Mouse (Mus musculus): Measurements from ENCODE around the gene Gp9. TPM values are rescaled to one million over a fixed set of nuclear protein-coding genes. Genes with fewer than 3 reads are reported as not detected.
A peak's percentile ranks its signal among the peaks of the same experiment; 100 is the strongest.

Gene Gp9
- polyA plus RNA-seq, 1 experiment: 59.4 TPM

DNA sequence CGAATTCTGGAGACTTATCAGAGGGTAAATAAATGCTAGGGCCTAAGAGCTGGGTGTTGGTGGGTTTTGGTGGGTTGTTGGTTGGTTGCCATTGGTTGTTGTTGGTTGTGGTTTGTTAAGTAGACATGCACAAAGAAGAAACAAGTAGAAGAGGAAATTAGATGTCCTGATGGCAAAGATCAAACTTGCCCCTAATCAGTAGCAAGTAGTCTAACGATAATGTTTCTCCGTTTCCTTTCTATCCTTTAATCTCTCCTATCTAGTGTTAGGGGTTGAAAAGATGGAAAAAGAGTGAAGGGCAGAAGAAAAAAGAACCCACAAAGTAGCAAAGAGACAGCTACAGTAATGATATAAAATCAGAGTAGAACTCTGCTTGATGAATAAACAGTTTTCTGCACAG is 33.2 kb upstream of the Gp9 start:
- TF ChIP-seq CTCF (IDR thresholded peaks at IDR 0.05; ENCODE audit: control insufficient read depth, insufficient read depth, low read length) (no peak), POLR2A (IDR thresholded peaks at IDR 0.05; ENCODE audit: borderline replicate concordance, control insufficient read depth, low read depth, low read length) (no peak)
- H3K4me3 ChIP-seq (replicated peaks; ENCODE audit: control insufficient read depth, low read depth, low read length): no peak overlapping the region
- no peak overlapping the region for H3K27ac ChIP-seq (ENCODE audit: control insufficient read depth, insufficient read depth, low read depth, low read length, poor library complexity)
- WGBS: 65% methylated on average over 3 of the region's 3 CpGs
- H3K4me1 ChIP-seq (ENCODE audit: control insufficient read depth, insufficient read depth, low read length): peaks cover 3% of the 10 kb centered on the region; the same call in 1 of the 2 replicates

- H3K4me1 ChIP-seq (ENCODE audit: control insufficient read depth, insufficient read depth, low read length): peaks cover 3% of the 10 kb centered on the region; the same call in 1 of the 2 replicates
- no peak for TF ChIP-seq CTCF (IDR thresholded peaks at IDR 0.05; ENCODE audit: control insufficient read depth, insufficient read depth, low read length)
- no peak for TF ChIP-seq POLR2A (IDR thresholded peaks at IDR 0.05; ENCODE audit: borderline replicate concordance, control insufficient read depth, low read depth, low read length)
- H3K4me3 ChIP-seq (replicated peaks; ENCODE audit: control insufficient read depth, low read depth, low read length): no peak overlapping the region
- H3K27ac ChIP-seq (ENCODE audit: control insufficient read depth, insufficient read depth, low read depth, low read length, poor library complexity): no peak overlapping the region
- 59% methylated on average over 1 of the region's 1 CpGs for WGBS
Observed at GRCm38 (mm10) chr6:87745301-87745700, 32.6 kb upstream of the Gp9 start.

DNA sequence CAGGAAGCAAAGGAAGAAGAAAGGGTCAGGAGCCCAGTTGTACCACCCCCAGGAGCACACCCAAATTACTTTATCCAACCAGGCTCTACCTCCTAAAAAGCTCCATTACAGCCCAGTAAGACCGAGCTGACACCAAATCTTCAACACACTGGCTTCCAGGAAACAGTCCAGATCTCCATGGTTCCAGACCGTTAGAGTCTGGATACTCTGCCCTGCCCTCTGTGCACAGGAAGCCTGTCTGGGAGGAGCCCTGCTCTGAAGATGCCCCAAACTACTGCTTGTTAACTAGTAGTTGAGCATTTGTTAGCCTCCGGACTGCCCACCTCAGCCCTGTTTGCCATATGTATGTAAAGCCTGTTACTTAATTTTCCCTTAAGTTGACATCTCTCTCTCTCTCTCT is 31.8 kb upstream of the Gp9 start:
- H3K4me1 ChIP-seq (ENCODE audit: control insufficient read depth, insufficient read depth, low read length): peaks cover 3% of the 10 kb centered on the region; the same call in 1 of the 2 replicates
- 65% methylated on average over 3 of the region's 3 CpGs for WGBS
- no peak overlapping the region for H3K4me3 ChIP-seq (replicated peaks; ENCODE audit: control insufficient read depth, low read depth, low read length)
- no peak for TF ChIP-seq CTCF (IDR thresholded peaks at IDR 0.05; ENCODE audit: control insufficient read depth, insufficient read depth, low read length)
- no peak for TF ChIP-seq POLR2A (IDR thresholded peaks at IDR 0.05; ENCODE audit: borderline replicate concordance, control insufficient read depth, low read depth, low read length)
- no peak overlapping the region; the same call in 1 of the 2 replicates for H3K27ac ChIP-seq (ENCODE audit: control insufficient read depth, insufficient read depth, low read depth, low read length, poor library complexity)

DNA sequence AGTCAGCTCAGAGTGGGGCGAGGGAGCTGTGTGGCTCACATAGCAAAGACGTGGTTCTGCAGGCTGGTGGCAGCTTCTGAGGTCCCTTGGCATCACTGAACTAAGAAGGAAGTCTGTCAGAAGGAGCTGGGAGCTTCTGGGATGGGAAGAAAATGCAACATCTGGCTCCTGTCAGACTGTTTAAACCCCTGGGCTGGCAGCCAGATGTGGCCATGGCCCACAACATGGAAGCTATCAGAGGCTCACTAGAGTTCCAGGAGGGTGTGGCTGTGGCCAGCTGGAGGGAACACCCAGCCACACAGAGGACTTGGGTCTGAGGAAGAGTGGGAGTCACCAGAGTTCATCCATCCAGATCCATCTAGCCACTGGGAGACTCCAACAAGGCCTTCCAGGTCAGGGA is 31.0 kb upstream of the Gp9 start:
- 52% methylated on average over 2 of the region's 2 CpGs for WGBS
- Histone ChIP-seq H3K4me1 (ENCODE audit: control insufficient read depth, insufficient read depth, low read length) (peaks cover 3% of the 10 kb centered on the region; the same call in 1 of the 2 replicates), H3K27ac (ENCODE audit: control insufficient read depth, insufficient read depth, low read depth, low read length, poor library complexity) (peak overlapping the region; percentile 62), H3K4me3 (replicated peaks; ENCODE audit: control insufficient read depth, low read depth, low read length) (no peak overlapping the region)
- no peak for TF ChIP-seq POLR2A (IDR thresholded peaks at IDR 0.05; ENCODE audit: borderline replicate concordance, control insufficient read depth, low read depth, low read length)
- no peak for TF ChIP-seq CTCF (IDR thresholded peaks at IDR 0.05; ENCODE audit: control insufficient read depth, insufficient read depth, low read length)

DNA sequence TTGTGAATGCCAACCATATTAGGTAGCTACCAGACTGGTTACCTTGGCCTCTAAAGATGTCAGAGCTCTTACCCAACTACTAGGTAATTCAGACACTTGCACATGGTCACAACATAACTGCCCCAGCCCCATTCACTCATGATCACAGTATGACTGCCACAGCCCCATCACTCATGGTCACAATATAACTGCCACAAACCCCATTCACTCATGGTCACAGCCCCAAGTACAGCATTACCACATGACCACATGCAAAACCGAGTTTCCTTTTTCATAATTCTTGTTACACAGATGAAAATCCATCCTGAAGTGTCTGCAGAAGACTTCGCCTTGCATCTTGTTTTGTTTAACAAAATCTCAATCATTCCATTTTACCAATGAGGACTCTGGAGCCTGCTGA is 29.8 kb upstream of the Gp9 start:
- Histone ChIP-seq H3K4me1 (ENCODE audit: control insufficient read depth, insufficient read depth, low read length) (peaks cover 1% of the 10 kb centered on the region; the same call in 1 of the 2 replicates), H3K27ac (ENCODE audit: control insufficient read depth, insufficient read depth, low read depth, low read length, poor library complexity) (no peak overlapping the region), H3K4me3 (replicated peaks; ENCODE audit: control insufficient read depth, low read depth, low read length) (no peak overlapping the region)
- TF ChIP-seq POLR2A (IDR thresholded peaks at IDR 0.05; ENCODE audit: borderline replicate concordance, control insufficient read depth, low read depth, low read length) (no peak), CTCF (IDR thresholded peaks at IDR 0.05; ENCODE audit: control insufficient read depth, insufficient read depth, low read length) (no peak)
- 28% methylated on average over 2 of the region's 2 CpGs for WGBS

DNA sequence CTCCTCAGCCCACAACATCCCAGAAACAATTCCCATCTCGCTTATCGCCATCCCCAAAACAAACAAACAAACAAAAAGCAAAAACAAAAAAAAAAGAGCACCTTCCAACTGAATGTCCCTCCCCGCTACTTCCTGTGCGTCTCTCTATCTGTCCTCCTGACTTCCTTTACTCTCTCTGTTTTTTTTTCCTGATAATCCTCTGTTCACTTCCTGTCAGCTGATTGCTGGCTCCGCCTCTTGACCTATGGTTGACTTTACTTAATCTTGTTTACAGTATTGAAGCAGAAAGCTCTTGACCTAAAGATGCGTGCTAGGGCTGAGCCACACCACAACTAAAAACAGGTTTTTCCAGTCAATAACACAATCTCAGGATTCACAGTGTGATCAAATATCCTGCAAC is 29.3 kb upstream of the Gp9 start:
- Histone ChIP-seq H3K27ac (ENCODE audit: control insufficient read depth, insufficient read depth, low read depth, low read length, poor library complexity) (no peak overlapping the region), H3K4me1 (ENCODE audit: control insufficient read depth, insufficient read depth, low read length) (peaks cover 1% of the 10 kb centered on the region; the same call in 1 of the 2 replicates), H3K4me3 (replicated peaks; ENCODE audit: control insufficient read depth, low read depth, low read length) (no peak overlapping the region)
- 77% methylated on average over 6 of the region's 6 CpGs for WGBS
- TF ChIP-seq POLR2A (IDR thresholded peaks at IDR 0.05; ENCODE audit: borderline replicate concordance, control insufficient read depth, low read depth, low read length) (no peak), CTCF (IDR thresholded peaks at IDR 0.05; ENCODE audit: control insufficient read depth, insufficient read depth, low read length) (no peak)

GRCm38 (mm10) chr6:87750184-87750910 is 27.5 kb upstream of the Gp9 start:
- no peak for TF ChIP-seq CTCF (IDR thresholded peaks at IDR 0.05; ENCODE audit: control insufficient read depth, insufficient read depth, low read length)
- TF ChIP-seq POLR2A (IDR thresholded peaks at IDR 0.05; ENCODE audit: borderline replicate concordance, control insufficient read depth, low read depth, low read length): no peak
- Histone ChIP-seq H3K4me1 (ENCODE audit: control insufficient read depth, insufficient read depth, low read length) (peaks cover 1% of the 10 kb centered on the region; the same call in 1 of the 2 replicates), H3K4me3 (replicated peaks; ENCODE audit: control insufficient read depth, low read depth, low read length) (no peak overlapping the region), H3K27ac (ENCODE audit: control insufficient read depth, insufficient read depth, low read depth, low read length, poor library complexity) (no peak overlapping the region)
- 36% methylated on average over 8 of the region's 8 CpGs for WGBS

- Histone ChIP-seq H3K4me3 (replicated peaks; ENCODE audit: control insufficient read depth, low read depth, low read length) (no peak overlapping the region), H3K27ac (ENCODE audit: control insufficient read depth, insufficient read depth, low read depth, low read length, poor library complexity) (no peak overlapping the region), H3K4me1 (ENCODE audit: control insufficient read depth, insufficient read depth, low read length) (peaks cover 1% of the 10 kb centered on the region; the same call in 1 of the 2 replicates)
- WGBS: 84% methylated on average over 6 of the region's 6 CpGs
- TF ChIP-seq POLR2A (IDR thresholded peaks at IDR 0.05; ENCODE audit: borderline replicate concordance, control insufficient read depth, low read depth, low read length) (no peak), CTCF (IDR thresholded peaks at IDR 0.05; ENCODE audit: control insufficient read depth, insufficient read depth, low read length) (no peak)
Observed at GRCm38 (mm10) chr6:87751574-87751973, 26.3 kb upstream of the Gp9 start.
